Mouse (Mus musculus): ENCODE measurements around the gene Ap1m1.

- no peak for TF ChIP-seq CTCF (IDR thresholded peaks at IDR 0.05; ENCODE audit: low read depth, low read length)
- no peak for TF ChIP-seq POLR2A (IDR thresholded peaks at IDR 0.05; ENCODE audit: extremely low read depth, insufficient read depth, low read length)
Observed at GRCm38 (mm10) chr8:72266671-72267070, 26.9 kb downstream of the Ap1m1 start.

Measured in liver, adult 2 months (tissue).